Mouse (Mus musculus) brain, embryonic 14.5 days (tissue): ENCODE data around the gene Hoxa5.

ENCODE experiments used
- CTCF ChIP-seq: fragments of 200-500 bp; IDR thresholded peaks from 2 replicates; pipeline ENCODE4 v1.5.1; 2012; ENCODE audit warnings: inconsistent platforms, mild to moderate bottlenecking, moderate library complexity, borderline replicate concordance; ENCODE audit not compliant: insufficient read depth, insufficient read length; ENCODE audit errors: extremely low read depth
- POLR2A ChIP-seq: fragments of 200-500 bp; IDR thresholded peaks from 2 replicates; pipeline ENCODE4 v1.6.1; 2012; ENCODE audit warnings: mild to moderate bottlenecking, inconsistent platforms, borderline replicate concordance; ENCODE audit not compliant: poor library complexity, insufficient read depth, insufficient read length, severe bottlenecking; ENCODE audit errors: extremely low read depth

- TF ChIP-seq CTCF (no peak), POLR2A (no peak)
Observed at GRCm38 (mm10) chr6:52203121-52203370, 1.3 kb downstream of the Hoxa5 start.
